In the genomic region with DNA sequence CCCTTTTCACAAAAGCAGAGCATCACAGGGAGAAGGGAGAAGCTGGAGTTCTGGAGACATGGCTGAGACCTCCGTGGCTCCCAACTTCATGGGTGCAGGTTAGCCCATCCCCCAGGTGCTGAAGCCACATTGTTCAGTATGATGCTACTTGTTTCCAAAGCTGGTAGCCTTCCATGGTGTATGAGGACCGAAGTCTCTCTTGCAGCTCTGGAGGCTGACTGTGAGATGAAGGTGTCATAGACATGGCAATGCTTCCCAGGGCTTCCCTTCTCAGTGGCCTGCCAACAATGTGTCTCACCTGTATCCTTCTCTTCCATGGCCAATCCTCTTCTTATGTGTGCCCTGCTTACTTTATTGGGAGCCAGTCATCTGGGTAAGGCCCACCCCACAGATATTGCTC, we compare ENCODE assay signal across 20 mouse cellular contexts. TPM values are rescaled to one million over a fixed set of nuclear protein-coding genes. Genes with fewer than 3 reads are reported as not detected.
DNase-seq lines count a peak whose midpoint lies in the region; ATAC-seq and TF ChIP-seq lines count a peak whose summit lies in the region.
"Had no signal": no experiment of that assay in that cellular context is flagged by ENCODE, and none has a peak within 500 bp of the region (broad histone marks: within the 10 kb centered on the region; RNA-seq: fewer than 3 reads in every experiment).

No protein-coding gene starts in this region.

- TF ChIP-seq POLR2A in cerebellum, adult 2 months (IDR thresholded peaks at IDR 0.05; ENCODE audit: borderline replicate concordance, insufficient read depth, low read length), result no peak

- peak overlapping the region; percentile 81 for H3K27ac ChIP-seq in cerebellum, adult 2 months (ENCODE audit: insufficient read depth, low read length)
- H3K27ac ChIP-seq in hindbrain, postnatal 0 days, result peak overlapping the region; percentile 79; the same call in 1 of the 2 replicates
- H3K27ac ChIP-seq in hindbrain, embryonic 12.5 days, result no peak overlapping the region
- H3K27ac ChIP-seq: embryonic facial prominence, embryonic 13.5 days; embryonic facial prominence, embryonic 15.5 days; forebrain, embryonic 10.5 days; forebrain, embryonic 12.5 days had no signal

- no peak overlapping the region for H3K4me2 ChIP-seq in hindbrain, postnatal 0 days (ENCODE audit: low read depth, low read length)
- H3K4me2 ChIP-seq in hindbrain, embryonic 12.5 days (replicated peaks), result no peak overlapping the region
- H3K4me2 ChIP-seq: embryonic facial prominence, embryonic 13.5 days; embryonic facial prominence, embryonic 15.5 days; forebrain, embryonic 12.5 days had no signal

- H3K4me1 ChIP-seq in cerebellum, adult 2 months (ENCODE audit: control insufficient read depth, insufficient read depth, low read length), result peaks cover 55% of the 10 kb centered on the region
- peaks cover 15% of the 10 kb centered on the region for H3K4me1 ChIP-seq in hindbrain, postnatal 0 days (ENCODE audit: insufficient read depth, low read length)
- H3K4me1 ChIP-seq in hindbrain, embryonic 12.5 days, result peaks cover 13% of the 10 kb centered on the region
- H3K4me1 ChIP-seq: embryonic facial prominence, embryonic 15.5 days had no signal

- H3K4me3 ChIP-seq in cerebellum, adult 2 months (replicated peaks; ENCODE audit: insufficient read depth, low read depth, low read length), result no peak overlapping the region
- H3K4me3 ChIP-seq in hindbrain, postnatal 0 days (ENCODE audit: low read length), result no peak overlapping the region
- no peak overlapping the region for H3K4me3 ChIP-seq in hindbrain, embryonic 12.5 days
- H3K4me3 ChIP-seq: embryonic facial prominence, embryonic 13.5 days; embryonic facial prominence, embryonic 15.5 days; erythroblast, embryonic 14.5 days; forebrain, embryonic 10.5 days; forebrain, embryonic 12.5 days had no signal

- ATAC-seq in hindbrain, postnatal 0 days, result no peak
- no peak for ATAC-seq in hindbrain, embryonic 12.5 days (ENCODE audit: low FRiP score)
- ATAC-seq: forebrain, embryonic 14.5 days; forebrain, embryonic 16.5 days had no signal

- H3K27me3 ChIP-seq in cerebellum, adult 2 months (ENCODE audit: control insufficient read depth, insufficient read depth, low read length), result no peaks in the 10 kb centered on the region
- no peaks in the 10 kb centered on the region for H3K27me3 ChIP-seq in hindbrain, postnatal 0 days (ENCODE audit: insufficient read depth, low read length)
- no peaks in the 10 kb centered on the region for H3K27me3 ChIP-seq in hindbrain, embryonic 12.5 days
- H3K27me3 ChIP-seq: embryonic facial prominence, embryonic 13.5 days; embryonic facial prominence, embryonic 15.5 days; forebrain, embryonic 12.5 days had no signal

- no peaks in the 10 kb centered on the region for H3K9me3 ChIP-seq in hindbrain, postnatal 0 days (ENCODE audit: low read length)
- H3K9me3 ChIP-seq in hindbrain, embryonic 12.5 days (replicated peaks), result no peaks in the 10 kb centered on the region
- H3K9me3 ChIP-seq: embryonic facial prominence, embryonic 13.5 days; embryonic facial prominence, embryonic 15.5 days; forebrain, embryonic 10.5 days; forebrain, embryonic 12.5 days had no signal

- peak in 1 of 2 experiments; percentile 43 for DNase-seq in cerebellum, adult 2 months
- DNase-seq in cerebellum, postnatal 4 days (ENCODE audit: low spot score in 2 of 2), result no peak
- peak; percentile 35 to 46 for DNase-seq in cerebellum, postnatal 25 days
- no peak for DNase-seq in cerebellum, adult 11 months
- no peak for DNase-seq in hindbrain, postnatal 0 days (ENCODE audit: low spot score)
- DNase-seq: adrenal gland, adult 2 months; adrenal gland, postnatal 10 days; adrenal gland, postnatal 25 days; embryo, embryonic 11 days had no signal

- WGBS in cerebellum, adult 2 months, result 46% methylated on average over 2 of the region's 2 CpGs
- 92% methylated on average over 2 of the region's 2 CpGs for WGBS in hindbrain, postnatal 0 days
- WGBS in hindbrain, embryonic 12.5 days, result 96% methylated on average over 2 of the region's 2 CpGs

- no peak for TF ChIP-seq CTCF in cerebellum, adult 2 months (IDR thresholded peaks at IDR 0.05; ENCODE audit: borderline replicate concordance, insufficient read depth, low read depth, low read length)
- no peak for TF ChIP-seq CTCF in hindbrain, postnatal 0 days (IDR thresholded peaks at IDR 0.05; ENCODE audit: low read depth)

- no peaks in the 10 kb centered on the region for H3K36me3 ChIP-seq in hindbrain, postnatal 0 days (ENCODE audit: insufficient read depth, low read length)
- no peaks in the 10 kb centered on the region for H3K36me3 ChIP-seq in hindbrain, embryonic 12.5 days
- H3K36me3 ChIP-seq: embryonic facial prominence, embryonic 13.5 days; embryonic facial prominence, embryonic 15.5 days; forebrain, embryonic 10.5 days; forebrain, embryonic 12.5 days had no signal

- H3K9ac ChIP-seq in hindbrain, postnatal 0 days (replicated peaks; ENCODE audit: low read length), result no peak overlapping the region
- no peak overlapping the region for H3K9ac ChIP-seq in hindbrain, embryonic 12.5 days
- H3K9ac ChIP-seq: embryonic facial prominence, embryonic 13.5 days; embryonic facial prominence, embryonic 15.5 days; forebrain, embryonic 12.5 days had no signal

RNA-seq across cellular contexts. Expression of a gene that starts 4.9 kb away (rescaled TPM):
- 313 and 399 TPM in 2 replicates for polyA plus RNA-seq in cerebellum, adult 2 months (2012; rRNA removed)
- 43.9 and 45.6 TPM in 2 replicates for total RNA-seq in hindbrain, postnatal 0 days (2014; rRNA removed)
- 31.7 and 36.9 TPM in 2 replicates for polyA plus RNA-seq in hindbrain, postnatal 0 days (2015; fragmentation: Nextera tagmentation; extraction: Ambion mirVana)
- 50.6 and 69.9 TPM in 2 replicates for polyA plus RNA-seq in hindbrain, embryonic 12.5 days (2016; fragmentation: Nextera tagmentation; extraction: Ambion mirVana)
- total RNA-seq: adrenal gland, adult 2 months; adrenal gland, postnatal 25 days; common myeloid progenitor, adult 5-6 weeks; MEL had no signal
- polyA plus RNA-seq: adrenal gland, adult 2 months; C2C12; erythroblast, embryonic 14.5 days had no signal

Comparison
In these comparisons a context has a peak if more than half of its experiments do, and no peak if none do; other contexts are left out.
1. DNase-seq: peak in cerebellum, postnatal 25 days (2 of 2); none in cerebellum, postnatal 4 days (0 of 2), cerebellum, adult 11 months (single experiment) and hindbrain, postnatal 0 days (single experiment).